Mouse (Mus musculus) bone marrow, adult 2 months (tissue): ENCODE data around the gene Vill. TPM values are rescaled to one million over a fixed set of nuclear protein-coding genes. Genes with fewer than 3 reads are reported as not detected.

Source experiments
- H3K27ac ChIP-seq: fragments of 200-500 bp; 2 replicates; pipeline ENCODE4 v1.5.1; 2012; ENCODE audit warnings: low read depth, mild to moderate bottlenecking, control low read depth, inconsistent platforms, low read length; ENCODE audit not compliant: control insufficient read depth, poor library complexity, insufficient read depth
- H3K4me1 ChIP-seq: fragments of 200-500 bp; 2 replicates; pipeline ENCODE4 v1.6.1; 2011; ENCODE audit warnings: low read length; ENCODE audit not compliant: control insufficient read depth, insufficient read depth
- H3K4me3 ChIP-seq: fragments of 200-500 bp; replicated peaks from 2 replicates; pipeline ENCODE3; 2011; ENCODE audit warnings: mild to moderate bottlenecking, low read depth, low read length, control low read depth; ENCODE audit not compliant: control insufficient read depth
- CTCF ChIP-seq: fragments of 200-500 bp; IDR thresholded peaks from 2 replicates; pipeline ENCODE4 v1.5.1; 2011; ENCODE audit warnings: low read length, control low read depth; ENCODE audit not compliant: control insufficient read depth, insufficient read depth
- POLR2A ChIP-seq: fragments of 200-500 bp; IDR thresholded peaks from 2 replicates; pipeline ENCODE4 v1.6.1; 2011; ENCODE audit warnings: low read depth, mild to moderate bottlenecking, control low read depth, low read length, borderline replicate concordance; ENCODE audit not compliant: control insufficient read depth
- WGBS: fragments of 180-500 bp; shearing (Covaris S2); methylation state at CpG from one replicate; pipeline ENCODE4 v1.1.7; 2018; 5-methylcytosine and 5-hydroxymethylcytosine counted together
- polyA plus RNA-seq: library from polyadenylated mRNA; stranded (reverse); fragments of >200 nt; gene quantifications from 2 replicates; pipeline ENCODE4 v1.2.4, GENCODE M21; 2011; ENCODE audit warnings: low replicate concordance; ENCODE audit not compliant: missing spikeins, insufficient read depth, insufficient read length

The Vill gene
- polyA plus RNA-seq, 1 experiment, result 35.2 TPM

- WGBS, result 84% methylated on average over 7 of the region's 7 CpGs
- H3K4me1 ChIP-seq, result no peaks in the 10 kb centered on the region; the same call in 1 of the 2 replicates
- H3K27ac ChIP-seq, result no peak overlapping the region
- H3K4me3 ChIP-seq, result no peak overlapping the region
- TF ChIP-seq CTCF (no peak), POLR2A (no peak)
Measured at GRCm38 (mm10) chr9:119021731-119022130, 30.8 kb upstream of the Vill start.

- Histone ChIP-seq H3K4me3 (no peak overlapping the region), H3K4me1 (peaks cover 2% of the 10 kb centered on the region; the same call in 1 of the 2 replicates), H3K27ac (no peak overlapping the region)
- no peak for TF ChIP-seq CTCF
- no peak for TF ChIP-seq POLR2A
- WGBS, result 59% methylated on average over 6 of the region's 6 CpGs
Measured at GRCm38 (mm10) chr9:119025263-119025662, 27.3 kb upstream of the Vill start.

- TF ChIP-seq CTCF (no peak), POLR2A (no peak)
- Histone ChIP-seq H3K27ac (no peak overlapping the region), H3K4me3 (no peak overlapping the region), H3K4me1 (peaks cover 2% of the 10 kb centered on the region; the same call in 1 of the 2 replicates)
- WGBS, result 87% methylated on average over 7 of the region's 7 CpGs
Measured at GRCm38 (mm10) chr9:119025832-119026331, 26.7 kb upstream of the Vill start.

GRCm38 (mm10) chr9:119027337-119027736, 25.2 kb upstream of the Vill start:
- H3K27ac ChIP-seq, result no peak overlapping the region
- WGBS, result 87% methylated on average over 7 of the region's 7 CpGs
- TF ChIP-seq CTCF (no peak), POLR2A (no peak)

GRCm38 (mm10) chr9:119028226-119029195, 24.1 kb upstream of the Vill start:
- Histone ChIP-seq H3K4me3 (peak overlapping the region; percentile 4), H3K27ac (peak overlapping the region; percentile 75), H3K4me1 (peaks cover 2% of the 10 kb centered on the region; the same call in 1 of the 2 replicates)
- 50% methylated on average over 27 of the region's 27 CpGs for whole genome bisulfite sequencing
- TF ChIP-seq CTCF, result no peak
- no peak for TF ChIP-seq POLR2A

More at GRCm38 (mm10) chr9:119027337-119027736, 25.2 kb upstream of the Vill start:
- no peak overlapping the region for H3K4me3 ChIP-seq
- peaks cover 2% of the 10 kb centered on the region; the same call in 1 of the 2 replicates for H3K4me1 ChIP-seq

- 55% methylated on average over 7 of the region's 7 CpGs for WGBS
- H3K4me1 ChIP-seq, result peaks cover 2% of the 10 kb centered on the region; the same call in 1 of the 2 replicates
- peak overlapping the region; percentile 31 for H3K27ac ChIP-seq
- TF ChIP-seq CTCF (peak; percentile 70), POLR2A (no peak)
- H3K4me3 ChIP-seq, result no peak overlapping the region
Measured at GRCm38 (mm10) chr9:119029568-119029967, 23.0 kb upstream of the Vill start.

GRCm38 (mm10) chr9:119031038-119031437, 21.5 kb upstream of the Vill start:
- no peak for TF ChIP-seq POLR2A
- TF ChIP-seq CTCF, result no peak
- no peak overlapping the region for H3K4me3 ChIP-seq
- WGBS, result 74% methylated on average over 4 of the region's 4 CpGs
- peaks cover 2% of the 10 kb centered on the region; the same call in 1 of the 2 replicates for H3K4me1 ChIP-seq
- no peak overlapping the region for H3K27ac ChIP-seq

GRCm38 (mm10) chr9:119031772-119032171, 20.8 kb upstream of the Vill start:
- peaks cover 2% of the 10 kb centered on the region; the same call in 1 of the 2 replicates for H3K4me1 ChIP-seq
- no peak overlapping the region for H3K4me3 ChIP-seq
- no peak overlapping the region for H3K27ac ChIP-seq
- WGBS, result 82% methylated on average over 14 of the region's 14 CpGs
- TF ChIP-seq POLR2A, result no peak
- TF ChIP-seq CTCF, result no peak
